Mouse (Mus musculus) naive thymus-derived CD4-positive, alpha-beta T cell, adult 2 months (primary cell): ENCODE data around the gene Elf3.
"Not testable (repeated sequence)": the region's sequence is repeated elsewhere in the genome, so short reads cannot be mapped to it uniquely, and the experiment has no call there.

Experiments
- DNase-seq: peaks from one replicate; pipeline ENCODE4 v3.0.0-alpha.2; 2011; ENCODE audit warnings: low read depth

Gene Elf3

DNA sequence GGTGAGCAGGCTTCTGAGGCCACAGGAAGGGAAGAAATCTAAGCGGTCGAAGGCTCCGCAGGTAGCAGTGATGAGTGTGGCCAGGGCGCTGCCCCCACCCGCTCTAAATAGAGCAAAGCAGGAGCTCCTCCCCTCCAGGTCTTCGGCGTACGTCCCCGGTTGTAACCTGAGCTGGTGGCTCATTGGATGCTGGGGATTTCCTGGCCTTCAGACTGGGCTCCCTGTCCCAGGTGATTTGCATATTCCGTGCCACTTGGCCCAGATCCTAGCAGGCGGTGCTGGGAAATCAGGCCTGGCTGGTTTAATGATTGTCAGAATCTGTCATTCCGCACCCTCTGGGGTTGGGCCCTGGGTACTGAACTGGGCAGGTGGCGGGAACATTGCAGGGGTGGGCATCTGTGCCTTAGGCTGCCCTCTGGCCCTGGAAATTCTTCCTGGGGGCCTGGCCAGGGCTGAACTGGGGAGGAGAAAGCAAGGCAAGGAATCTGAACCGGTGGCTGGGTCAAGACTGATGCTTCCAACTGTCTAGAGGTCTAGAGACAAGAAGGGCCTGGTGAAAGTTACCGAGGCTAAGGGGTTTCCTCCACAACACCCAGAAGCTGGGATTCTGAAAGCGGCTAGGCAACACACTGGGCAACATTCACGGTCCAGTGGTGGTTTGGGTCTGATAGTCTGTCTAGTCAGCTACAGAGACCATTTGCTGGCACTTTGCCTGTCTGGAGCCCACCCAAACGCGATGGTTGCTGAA, at the start of gene Elf3:
Gene Elf3, minus strand, starts transcription at position 189 of the 748 bp plus-strand sequence.
- no peak for DNase-seq

DNA sequence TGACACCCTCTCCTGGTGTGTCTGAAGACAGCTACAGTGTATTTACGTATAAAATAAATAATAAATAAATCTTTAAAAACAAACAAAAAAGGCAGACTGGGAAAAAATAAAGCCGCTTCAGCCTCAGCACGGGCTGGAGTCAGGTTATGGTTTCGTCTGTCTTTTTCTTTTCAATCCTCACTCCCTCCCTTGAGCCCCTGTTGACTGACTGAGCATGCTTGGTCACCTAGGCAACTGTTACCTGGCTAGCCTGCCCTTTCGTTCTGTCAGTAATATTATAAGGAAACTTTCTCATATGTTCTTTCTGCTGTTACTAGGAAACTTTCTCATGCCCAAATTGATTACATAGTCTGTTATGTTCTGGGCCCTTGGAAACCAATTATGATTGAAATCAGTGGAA, 32.5 kb upstream of the Elf3 start:
- DNase-seq, result no peak

DNA sequence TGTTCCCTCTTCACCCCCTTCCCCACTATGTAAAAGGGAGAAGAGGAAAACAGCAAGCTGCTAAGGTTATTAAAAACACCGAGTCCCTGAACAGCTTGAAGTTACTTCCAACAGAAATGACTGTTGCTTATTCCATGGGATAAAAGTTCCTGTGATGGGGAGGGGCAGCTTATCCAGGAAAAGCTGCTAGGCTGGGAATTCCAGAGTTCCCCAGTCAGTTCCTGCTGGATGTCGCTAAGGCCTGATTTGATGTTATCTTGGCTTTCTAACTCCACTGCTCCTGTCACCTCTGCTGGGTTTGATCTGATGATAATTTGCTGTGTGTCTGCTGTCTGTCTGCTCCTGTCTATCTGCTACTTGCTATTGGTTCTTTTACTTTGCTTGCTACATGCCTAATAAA, 27.9 kb upstream of the Elf3 start:
- DNase-seq, result no peak

DNA sequence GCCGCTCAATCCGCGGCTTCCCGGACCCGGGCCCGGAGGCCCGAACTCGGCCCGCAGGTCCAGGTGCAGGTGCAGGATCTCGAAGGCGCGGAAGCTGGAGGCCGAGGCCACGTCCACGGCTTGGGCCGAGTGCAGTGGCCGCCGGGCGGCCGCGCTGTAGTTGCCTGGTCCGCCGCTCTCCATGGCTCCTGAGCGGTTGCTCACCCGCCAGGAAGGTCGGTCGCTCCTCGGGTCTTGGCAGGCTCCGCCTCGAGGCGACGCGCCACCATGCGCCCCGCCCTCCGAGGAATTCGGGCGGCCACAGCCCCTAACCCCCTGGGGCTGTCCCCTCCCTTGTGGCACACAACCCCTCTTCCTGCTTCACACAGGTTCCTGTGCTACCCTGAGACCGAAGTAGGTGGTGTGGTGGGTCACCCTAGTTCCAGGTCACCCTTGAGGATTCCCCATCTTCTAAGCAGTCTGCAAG, 25.5 kb upstream of the Elf3 start, which contains the start of gene Rnpep:
Gene Rnpep, minus strand, starts transcription at position 259 of the 466 bp plus-strand sequence.
- DNase-seq, result peak; percentile 70

DNA sequence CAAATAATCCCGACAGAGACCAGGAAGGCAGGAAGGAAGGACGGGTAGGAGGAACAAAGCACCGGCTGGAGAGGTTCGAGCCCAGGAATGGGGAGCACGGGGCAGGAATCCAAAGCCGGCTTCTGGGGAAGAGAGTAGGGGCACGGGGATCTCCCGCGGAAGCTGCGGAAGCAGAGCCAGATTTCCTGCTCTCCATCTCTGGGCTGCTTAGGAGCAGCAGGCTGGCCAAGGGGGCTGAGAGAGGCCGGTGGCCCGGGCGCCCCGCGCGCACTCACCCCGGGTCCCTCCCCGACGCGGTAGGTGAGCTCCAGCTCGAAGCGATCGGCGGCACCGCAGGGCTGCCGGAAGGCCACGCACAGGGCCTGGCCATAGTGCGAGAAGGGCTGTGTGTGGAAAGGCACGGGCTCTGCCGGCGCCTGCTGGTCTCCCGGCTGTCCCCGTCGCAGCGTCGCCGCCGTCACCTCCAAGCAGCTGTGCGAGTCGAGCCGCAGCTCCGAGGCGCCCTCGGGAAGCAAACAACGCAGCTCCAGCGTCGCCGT, 25.0 kb upstream of the Elf3 start:
- peak; percentile 55 for DNase-seq

DNA sequence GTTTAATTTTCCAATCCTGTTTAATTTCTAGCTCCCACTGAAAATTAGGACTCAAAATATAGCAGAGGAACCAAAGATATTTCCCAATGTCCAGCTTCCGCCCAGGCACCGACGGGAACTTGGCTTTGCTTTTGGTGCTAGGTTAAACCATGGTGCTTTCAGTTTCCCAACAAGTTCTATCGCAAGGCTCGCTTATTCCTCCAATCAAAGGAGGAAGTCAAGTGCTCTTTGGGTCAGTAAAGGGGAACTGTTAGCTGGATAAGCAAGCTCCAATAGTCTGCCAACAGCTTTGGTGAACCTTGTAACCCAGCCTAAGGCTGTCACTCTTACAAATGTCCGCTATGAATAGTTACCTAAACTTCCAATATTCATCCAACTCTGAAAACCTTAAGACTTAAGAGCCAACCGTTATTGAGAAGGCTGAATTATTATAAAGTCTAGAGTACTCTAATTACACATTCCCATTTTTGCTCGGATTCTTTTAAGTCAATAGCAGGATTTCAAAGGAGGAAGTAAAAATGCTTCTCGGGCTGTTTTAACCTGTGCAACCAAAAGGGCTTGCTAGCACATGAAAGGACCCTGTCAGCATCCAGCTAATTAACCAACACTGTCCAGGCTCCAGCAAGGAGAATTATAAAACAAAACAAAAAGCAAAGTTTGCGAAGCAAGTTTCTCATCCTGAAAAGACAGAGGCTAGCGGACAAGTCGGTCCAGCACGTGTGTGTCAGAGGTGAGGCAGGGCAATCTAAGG, 24.3 kb upstream of the Elf3 start:
- DNase-seq, result peak; percentile 26

DNA sequence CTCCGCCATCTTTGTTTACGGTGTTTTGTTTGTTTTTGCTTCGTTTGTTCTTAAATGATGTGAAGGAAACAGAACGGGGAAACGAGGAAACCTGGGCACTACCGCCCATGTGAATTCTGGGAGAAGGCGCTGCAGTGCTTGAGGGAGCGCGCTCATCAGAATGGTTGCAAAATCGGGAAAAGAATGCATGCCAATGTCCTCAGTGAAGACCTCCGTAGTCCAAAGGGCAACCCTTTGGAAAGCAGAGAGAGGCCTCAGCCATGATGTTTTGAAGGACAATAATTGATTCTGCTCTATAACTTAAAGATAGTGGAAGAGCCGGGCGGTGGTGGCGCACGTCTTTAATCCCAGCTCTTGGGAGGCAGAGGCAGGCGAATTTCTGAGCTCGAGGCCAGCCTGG, 23.5 kb upstream of the Elf3 start:
- DNase-seq, result no peak

DNA sequence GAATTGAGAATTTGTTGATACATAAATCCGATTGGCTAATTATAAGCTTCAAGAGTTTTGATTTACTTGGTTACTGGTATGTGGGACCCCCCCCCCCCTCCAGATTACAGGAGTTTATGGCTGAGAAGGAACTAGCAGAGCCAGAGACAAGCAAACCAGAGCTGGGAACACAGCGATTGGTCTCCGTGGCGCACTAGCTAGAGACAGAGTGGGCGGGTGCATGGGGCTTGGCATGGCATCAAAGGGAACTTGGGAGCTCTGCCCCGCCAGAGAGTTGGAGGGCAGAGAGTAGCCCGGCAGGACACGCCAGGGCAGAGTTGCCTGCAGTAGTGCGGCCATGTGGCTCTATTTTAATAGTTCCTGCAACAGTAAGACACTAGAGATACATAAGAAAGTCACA, 22.3 kb upstream of the Elf3 start:
- DNase-seq, result no peak

DNA sequence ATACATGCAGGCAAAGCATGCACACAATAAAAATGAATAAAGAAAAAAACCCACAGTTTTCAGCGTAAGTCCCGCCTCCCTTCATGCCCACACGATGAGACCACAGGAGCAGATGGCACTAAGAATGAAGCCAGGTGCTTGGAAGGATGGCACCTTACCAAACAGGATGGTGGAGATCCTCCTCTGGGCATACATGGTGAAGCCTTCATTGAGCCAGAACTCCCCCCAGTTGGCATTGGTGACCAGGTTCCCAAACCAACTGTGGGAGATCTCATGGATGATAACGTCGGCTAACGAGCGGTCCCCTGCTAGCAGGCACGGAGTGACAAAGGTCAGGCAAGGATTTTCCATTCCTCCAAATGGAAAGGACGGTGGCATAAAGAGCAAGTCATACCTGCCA, 13.0 kb upstream of the Elf3 start:
- no peak for DNase-seq

DNA sequence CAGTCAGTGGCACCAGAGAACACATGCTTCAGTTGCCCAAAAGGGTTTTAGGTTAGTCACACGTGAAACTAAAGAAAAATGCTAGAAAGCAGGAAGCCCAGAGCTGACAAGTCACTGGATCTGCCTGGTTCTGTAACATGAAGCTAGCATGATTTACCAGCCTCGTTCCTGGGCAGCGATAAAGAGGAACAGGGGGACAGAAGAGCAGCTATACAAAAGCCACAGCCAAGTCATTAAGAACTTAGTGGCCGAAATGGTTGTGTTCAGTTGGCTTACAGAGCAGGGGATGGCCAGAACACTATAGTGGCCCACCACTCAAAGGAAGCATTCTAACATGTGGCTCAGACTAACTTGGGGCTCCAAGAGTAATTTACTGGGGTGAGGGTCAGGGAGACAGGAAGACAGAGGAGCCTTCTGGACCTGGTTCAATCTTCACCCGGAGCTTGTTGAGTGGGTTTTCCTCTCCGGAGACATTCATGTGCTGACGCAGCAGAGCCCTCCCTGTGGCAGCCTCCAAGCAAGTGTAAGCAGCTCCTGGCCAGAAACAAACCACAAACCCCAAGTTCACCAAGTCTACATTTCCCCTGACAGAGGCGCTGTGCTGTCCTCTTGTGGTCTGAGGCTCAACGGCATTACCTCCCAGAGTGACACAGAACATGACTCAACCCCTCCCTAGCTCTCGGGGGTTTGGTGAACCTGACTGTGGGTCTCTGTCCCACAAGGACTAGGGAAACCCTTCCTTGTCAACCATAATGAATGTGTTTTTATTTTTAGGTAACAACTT, 9.5 kb upstream of the Elf3 start:
- DNase-seq, result no peak

DNA sequence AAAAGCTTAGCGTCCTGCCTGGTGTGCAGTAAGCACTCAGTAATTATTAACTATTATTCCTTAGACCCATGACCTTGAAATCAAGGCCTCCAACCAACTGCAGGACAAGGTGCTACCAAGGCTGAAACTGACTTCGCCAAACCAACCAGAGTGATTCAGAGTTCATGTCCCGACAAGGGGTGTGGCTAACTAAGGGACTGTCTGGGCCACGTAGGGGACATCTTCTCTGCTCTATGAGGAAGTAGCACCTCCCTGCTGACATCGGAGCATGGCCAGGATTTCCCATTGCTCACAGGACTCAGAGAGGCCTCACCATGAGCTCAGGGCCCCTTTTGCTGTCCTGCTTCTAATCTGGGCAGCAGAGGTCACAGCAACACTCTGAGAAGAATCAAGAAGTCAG, 7.5 kb upstream of the Elf3 start:
- DNase-seq, result no peak

DNA sequence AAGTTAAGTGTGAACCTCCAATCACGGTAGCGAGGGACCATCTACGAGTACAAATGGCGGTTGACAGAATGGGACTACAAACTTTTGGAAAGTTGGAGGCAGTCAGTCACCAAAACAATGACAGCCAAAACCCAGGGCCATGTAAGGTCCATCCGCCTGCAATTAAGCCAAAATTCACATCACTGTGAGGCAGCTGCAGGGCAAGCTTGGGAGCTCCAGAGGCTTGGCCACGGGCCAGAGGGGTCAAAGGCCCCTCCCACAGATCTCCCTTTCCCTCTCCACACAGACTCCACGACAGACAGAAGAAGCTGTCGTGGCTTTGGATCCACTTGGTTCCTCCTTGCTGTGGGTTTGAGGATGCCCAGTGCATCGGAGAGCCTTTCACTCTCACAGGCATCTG, 4.9 kb upstream of the Elf3 start:
- no peak for DNase-seq

DNA sequence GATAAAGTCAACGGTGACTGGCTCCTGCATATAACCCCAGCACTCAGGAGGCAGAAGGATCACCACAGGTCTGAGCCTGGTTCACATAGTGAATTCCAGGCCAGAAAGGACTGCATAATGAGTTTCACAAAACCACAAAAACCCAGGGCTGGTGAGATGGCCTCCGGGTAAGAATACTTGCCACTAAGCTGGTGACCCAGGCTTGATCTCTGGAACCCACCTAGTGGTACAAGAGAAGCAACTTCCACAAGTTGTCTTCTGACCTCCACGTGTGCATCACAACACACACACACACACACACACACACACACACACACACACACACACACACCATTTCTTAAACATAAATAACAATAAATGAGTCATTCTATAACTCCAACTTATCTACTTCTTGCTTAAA, 4.0 kb upstream of the Elf3 start:
- DNase-seq, result no peak

DNA sequence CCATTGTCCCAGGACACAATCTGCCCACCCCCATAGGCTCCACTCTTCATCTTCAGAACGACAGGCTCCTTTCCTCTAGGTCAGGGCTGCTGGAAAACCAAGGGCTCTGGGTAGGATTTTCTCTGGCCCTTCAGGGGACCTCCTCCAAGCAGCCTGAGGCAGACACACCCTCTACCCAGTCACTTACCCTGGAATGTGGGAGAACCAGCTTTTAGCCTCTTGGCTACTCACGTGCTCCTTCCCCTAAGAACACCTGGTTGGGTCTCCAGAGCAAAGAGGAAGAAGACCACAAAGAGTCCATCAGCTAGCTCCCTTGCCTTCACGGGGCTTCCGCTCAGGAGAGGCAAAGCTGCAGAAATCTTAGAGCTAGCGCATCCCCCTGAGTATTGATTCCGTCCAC, 2.6 kb upstream of the Elf3 start:
- no peak for DNase-seq

DNA sequence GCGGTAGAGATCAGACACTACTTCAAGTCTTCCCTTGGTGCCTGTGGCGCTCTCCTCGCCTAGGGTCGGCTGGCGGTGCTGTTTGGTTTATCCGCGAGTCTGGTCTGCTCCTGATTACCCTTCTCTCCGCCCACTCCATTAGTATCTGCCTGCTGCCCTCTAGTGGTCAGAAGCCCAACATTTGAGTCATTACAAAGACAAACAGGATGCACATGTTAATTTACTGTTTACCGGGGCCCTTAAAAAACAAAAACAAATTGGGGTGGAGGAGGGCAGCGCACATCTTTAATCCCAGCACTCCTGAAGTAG, 714 bp upstream of the Elf3 start:
- DNase-seq, result peak; percentile 79

DNA sequence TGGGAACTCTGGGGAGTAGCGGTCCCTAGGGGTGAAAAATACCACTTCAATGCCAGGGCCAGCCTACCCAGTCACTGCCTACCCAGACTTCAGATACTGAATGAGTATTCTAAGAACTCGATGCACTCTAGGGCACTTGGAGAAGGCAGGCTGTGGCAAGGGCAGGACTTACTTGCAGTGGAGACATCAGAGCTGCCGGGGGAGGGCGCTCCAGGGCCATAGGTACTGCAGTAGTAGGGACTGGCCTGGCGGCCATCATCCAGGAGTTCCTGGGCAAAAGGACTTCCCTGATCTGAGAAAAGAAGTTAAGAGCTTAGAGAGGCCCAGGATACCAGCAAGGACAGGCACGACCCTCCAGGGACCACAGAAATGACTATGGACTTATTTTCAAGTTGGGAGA, 2.1 kb downstream of the Elf3 start:
- DNase-seq, result no peak

DNA sequence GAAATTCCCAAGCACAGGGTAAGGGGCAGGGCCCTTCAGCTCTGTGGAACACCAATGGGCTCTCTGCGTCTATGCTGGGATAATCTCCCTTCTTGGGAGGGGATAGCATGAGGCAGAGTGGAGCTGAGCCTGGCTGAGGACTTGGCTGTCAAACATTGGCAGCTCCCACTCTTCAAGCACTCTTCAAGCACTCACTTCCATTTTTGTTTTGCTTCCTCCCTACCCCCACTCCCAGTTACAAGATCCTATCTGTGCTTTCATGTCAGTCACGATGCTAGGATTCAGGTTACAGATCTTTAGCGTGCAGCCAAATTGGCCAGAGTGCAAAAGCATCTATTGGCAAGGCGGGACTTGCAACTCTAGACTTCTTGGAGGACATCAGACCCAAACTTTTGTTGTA, 5.5 kb downstream of the Elf3 start:
- DNase-seq, result no peak

DNA sequence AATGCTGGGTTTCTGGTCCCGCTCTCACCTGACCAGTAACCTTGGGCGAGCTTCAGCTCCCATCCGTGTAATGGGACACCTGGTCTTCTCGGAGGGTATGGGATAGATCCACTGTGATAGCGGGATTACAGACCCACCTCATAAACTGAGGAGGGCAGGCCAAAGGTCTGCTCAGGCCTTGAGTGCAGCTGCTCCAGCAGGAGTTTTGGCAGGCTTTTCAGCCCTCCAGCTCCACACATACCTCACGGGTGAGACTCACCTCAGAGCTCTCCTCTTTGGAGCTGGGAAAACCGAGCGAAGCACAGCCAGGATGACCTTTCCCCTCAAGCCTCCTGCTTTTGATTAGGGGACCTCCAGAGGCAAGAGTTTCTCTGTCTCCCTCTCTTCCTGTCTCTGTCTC, 7.0 kb downstream of the Elf3 start:
- no peak for DNase-seq

DNA sequence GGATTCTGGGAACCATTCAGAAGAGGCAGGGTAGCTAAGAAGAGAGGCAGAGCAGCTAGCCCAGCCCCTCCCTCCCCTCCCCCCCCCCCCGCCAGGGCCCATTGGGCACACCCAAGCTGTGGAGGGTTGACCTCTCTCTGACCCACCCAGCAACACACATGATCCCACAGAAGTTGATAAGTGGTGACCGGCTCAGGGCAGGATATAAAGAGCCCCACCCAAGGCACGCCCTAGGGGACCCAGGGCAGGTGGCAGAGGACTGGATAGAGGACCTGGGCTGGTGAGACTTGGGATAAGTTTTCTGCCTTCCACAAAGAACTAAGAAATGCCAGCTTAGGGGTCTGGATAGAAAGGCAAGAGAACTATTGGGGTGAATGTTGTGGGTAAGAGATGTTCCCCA, 7.7 kb downstream of the Elf3 start:
- no peak for DNase-seq

DNA sequence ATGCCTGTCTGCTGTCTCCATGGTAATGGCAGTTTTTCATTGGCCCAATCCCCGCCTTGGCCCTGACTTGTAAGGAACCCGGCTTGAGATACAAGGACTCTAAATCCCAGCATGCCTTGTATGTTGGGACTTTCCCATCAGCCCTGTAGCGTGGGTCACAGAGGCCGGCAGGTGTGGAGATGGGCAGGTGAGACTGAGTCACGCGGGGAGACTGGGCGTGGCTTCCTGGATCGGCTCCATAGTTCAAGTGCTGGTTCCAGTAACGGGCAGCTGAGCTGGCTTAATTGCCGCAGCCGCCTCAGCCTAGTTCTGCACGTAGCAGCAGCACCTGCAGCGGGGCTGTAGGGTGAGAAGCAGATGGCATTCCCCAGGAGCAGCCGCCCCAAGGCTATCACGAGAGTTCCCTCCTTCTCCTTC, 9.9 kb downstream of the Elf3 start:
- no peak for DNase-seq

DNA sequence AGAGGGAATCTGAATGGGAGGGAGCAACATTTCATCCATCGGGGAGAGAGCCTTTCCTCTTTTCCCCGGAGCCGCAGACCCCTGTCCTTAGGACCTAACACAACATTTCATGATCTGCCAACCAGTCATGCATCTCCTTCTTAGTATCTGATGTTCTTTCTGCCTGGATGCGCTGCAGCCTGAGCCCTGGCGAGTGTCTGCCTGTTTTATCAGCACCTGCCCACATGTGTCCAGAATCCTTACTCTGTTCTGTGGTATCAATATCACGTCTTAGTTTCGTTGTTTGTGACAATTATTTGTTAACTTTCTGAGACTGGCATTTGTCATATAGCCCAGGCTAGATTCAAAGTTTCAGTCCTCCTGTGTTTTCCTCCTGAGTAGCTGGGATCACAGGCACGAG, 14.4 kb downstream of the Elf3 start:
- DNase-seq, result no peak

DNA sequence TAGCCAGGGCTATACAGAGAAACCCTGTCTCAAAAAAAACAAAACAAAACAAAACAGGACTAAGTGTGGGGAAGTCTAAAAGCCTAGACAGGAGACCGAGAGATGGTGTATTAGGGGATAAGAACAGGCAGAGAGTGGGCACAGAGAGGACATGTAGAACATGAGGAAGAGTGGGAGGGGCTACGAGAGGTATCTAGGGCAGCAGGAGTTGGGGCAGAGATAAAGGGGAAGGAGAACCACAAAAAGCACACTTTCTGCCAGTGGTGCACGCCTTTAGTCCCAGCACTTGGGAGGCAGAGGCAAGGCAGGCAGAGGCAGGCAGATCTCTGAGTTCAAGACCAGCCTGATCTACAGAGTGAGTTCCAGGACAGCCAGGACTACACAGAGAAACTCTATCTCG, 18.2 kb downstream of the Elf3 start:
- DNase-seq, result not testable (repeated sequence)
